Mouse (Mus musculus) lung, postnatal 36 days (tissue): ENCODE results near the gene Rnf208.

Source experiments
- DNase-seq: peaks from one replicate; pipeline ENCODE4 v3.0.0; 2022; ENCODE audit warnings: mixed read lengths

Rnf208 gene

DNA sequence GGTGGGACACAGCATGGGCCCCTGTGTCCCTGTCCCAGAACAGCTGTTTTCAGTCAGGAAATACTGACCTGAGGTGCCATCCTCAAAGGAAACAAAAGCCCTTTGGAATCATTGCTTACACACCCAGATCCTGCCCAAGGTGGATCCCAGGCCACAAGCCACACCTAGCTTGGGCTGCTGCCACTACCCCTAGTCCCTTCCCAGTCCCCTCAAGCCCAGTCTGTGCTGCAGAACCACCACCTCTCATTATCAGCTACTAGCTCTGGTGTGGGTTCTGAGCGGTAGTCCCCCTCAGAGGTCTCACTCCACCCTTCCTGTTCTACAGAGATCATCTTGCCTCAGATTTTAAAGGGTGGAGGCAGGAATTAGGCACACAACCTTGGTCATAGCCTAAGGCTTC, 44.3 kb downstream of the Rnf208 start:
- DNase-seq: peak; percentile 20

DNA sequence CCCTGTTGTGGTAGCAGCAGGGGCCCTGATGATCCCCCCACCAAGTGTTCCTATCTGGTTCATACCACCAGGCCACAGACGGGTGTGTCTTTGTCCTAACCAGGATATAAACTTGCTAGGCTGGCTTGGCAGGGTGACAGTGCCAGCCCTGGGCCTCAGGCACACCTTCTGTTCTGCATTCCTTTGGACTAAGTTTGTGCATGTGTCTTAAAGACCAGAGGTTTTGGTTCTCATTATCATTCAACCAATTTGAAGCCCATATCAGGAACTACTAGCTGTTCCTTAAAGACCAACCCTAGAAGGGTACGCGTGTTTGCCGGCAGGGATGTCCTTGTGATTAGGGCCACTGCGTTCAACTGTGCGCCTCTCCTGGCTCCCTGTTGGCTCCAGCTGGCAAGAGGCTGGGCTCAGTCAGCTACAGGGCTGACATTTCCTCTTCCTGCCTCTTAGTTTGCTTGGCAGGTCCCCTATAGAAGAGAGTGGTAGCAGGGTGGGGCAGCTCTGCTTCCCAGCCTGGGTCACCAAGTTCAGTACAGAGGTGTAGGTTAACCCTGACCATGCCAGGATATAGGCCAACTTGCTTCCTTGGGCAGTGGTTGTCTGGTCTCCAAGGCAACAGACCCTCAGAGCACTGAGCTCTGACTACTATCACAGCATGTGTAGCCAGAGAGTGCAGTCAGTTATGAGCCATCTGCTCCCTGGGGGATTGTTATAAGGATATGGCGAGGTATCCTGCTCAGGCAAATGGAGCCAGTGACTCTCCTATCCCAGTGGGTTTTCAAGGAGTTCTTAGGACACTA, 45.0 kb downstream of the Rnf208 start:
- peak; percentile 81 for DNase-seq

DNA sequence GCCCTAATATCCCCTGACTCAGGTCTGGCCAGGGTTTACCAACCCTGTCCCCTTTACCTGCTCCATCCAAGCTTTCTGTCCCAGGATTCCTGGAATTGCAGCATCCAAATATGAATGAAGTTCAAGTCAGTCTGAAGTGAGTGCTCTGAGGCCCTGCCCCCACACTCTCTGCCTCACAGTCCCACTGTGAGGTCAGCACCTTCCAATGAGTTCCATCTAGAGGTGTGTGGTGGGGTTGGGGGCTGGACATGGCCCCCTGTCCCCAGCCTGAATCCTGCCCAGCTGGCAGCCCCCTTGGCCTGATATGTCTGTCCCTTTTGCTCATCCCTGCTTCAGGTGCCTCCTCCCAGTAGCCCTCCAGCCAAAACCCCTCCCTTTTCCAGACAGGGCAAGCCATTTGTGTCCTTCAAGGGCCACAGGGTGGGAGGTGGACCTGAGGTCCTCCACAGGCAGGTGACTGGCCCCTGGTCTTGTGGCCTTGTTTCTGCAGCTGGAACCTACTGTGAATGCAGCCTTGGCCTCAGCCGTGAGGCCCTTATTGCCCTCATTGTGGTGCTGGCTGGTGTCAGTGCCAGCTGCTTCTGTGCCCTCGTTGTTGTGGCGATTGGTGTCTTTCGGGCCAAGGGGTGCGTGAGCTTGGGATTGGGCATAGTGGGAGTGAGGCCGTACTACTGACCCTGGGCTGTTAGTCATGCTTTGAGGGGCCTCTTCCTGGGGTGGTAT, 46.0 kb downstream of the Rnf208 start, which contains the start of gene Tmem210:
Gene Tmem210 (plus strand): TSS at position 219 of the 723 bp plus-strand sequence.
- DNase-seq: no peak

- DNase-seq: no peak
Measured at GRCm38 (mm10) chr2:25288734-25289345, 46.8 kb downstream of the Rnf208 start.

DNA sequence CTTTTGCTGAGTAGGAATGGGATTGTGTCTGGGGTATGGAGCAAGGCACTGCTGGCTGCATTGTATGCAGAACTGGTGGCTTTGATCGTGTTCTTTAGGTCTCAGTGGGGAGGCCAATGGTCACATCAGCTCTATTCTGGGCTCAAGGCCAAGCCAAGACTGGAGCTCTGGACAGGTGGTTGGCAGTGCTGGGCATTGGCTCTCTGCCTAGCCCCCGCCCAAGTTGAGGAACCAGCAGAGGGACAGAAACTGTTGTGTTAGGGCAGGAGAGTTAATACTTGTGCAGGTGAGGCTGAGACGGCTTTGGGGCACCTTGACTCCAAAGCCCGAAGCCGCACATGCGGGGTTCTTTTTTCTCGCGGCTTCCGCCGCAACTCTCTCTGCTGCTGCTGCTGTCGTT, 47.6 kb downstream of the Rnf208 start, which contains the start of gene Lrrc26:
Gene Lrrc26 (plus strand): TSS at position 265 of the 400 bp plus-strand sequence.
- DNase-seq: peak; percentile 71

GRCm38 (mm10) chr2:25290101-25290815, 48.2 kb downstream of the Rnf208 start:
- no peak for DNase-seq

- peak; percentile 30 for DNase-seq
Measured at GRCm38 (mm10) chr2:25290816-25291130, 48.7 kb downstream of the Rnf208 start.

- no peak for DNase-seq
Measured at GRCm38 (mm10) chr2:25291184-25292053, 49.4 kb downstream of the Rnf208 start.

GRCm38 (mm10) chr2:25292054-25292544, 50.0 kb downstream of the Rnf208 start:
- peak; percentile 46 for DNase-seq

- DNase-seq: peak; percentile 87
Measured at GRCm38 (mm10) chr2:25292856-25293255, 50.8 kb downstream of the Rnf208 start.

DNA sequence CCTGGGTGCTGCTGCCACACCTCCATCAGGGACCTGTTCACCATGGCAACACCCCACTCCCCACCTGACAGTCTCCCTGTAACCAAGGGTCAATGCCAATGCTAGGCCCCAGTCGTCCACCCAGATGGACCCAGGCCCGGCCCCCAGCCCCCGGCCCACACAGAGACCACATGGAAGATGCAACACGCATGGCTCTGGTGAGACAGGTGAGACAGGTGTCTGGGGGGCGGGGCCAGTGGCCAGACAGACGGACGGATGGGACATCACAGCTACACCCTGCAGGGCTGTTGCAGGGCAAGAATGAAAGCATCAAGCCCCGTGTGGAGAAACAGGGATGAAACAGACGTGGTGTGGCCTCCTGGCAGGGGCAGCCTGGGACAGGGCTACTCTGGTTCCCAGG, 51.7 kb downstream of the Rnf208 start:
- no peak for DNase-seq
